Mouse (Mus musculus) lung, adult 2 months (tissue): ENCODE measurements around the gene Arhgap30.

ENCODE experiments used
- CTCF ChIP-seq: fragments of 200-500 bp; IDR thresholded peaks from 2 replicates; pipeline ENCODE4 v1.5.1; 2011; ENCODE audit warnings: mild to moderate bottlenecking, low read length, control low read depth; ENCODE audit not compliant: insufficient read depth
- POLR2A ChIP-seq: fragments of 200-500 bp; IDR thresholded peaks from 2 replicates; pipeline ENCODE4 v1.6.1; 2011; ENCODE audit warnings: low read depth, mild to moderate bottlenecking, control low read depth, low read length, borderline replicate concordance; ENCODE audit errors: extremely low read depth

DNA sequence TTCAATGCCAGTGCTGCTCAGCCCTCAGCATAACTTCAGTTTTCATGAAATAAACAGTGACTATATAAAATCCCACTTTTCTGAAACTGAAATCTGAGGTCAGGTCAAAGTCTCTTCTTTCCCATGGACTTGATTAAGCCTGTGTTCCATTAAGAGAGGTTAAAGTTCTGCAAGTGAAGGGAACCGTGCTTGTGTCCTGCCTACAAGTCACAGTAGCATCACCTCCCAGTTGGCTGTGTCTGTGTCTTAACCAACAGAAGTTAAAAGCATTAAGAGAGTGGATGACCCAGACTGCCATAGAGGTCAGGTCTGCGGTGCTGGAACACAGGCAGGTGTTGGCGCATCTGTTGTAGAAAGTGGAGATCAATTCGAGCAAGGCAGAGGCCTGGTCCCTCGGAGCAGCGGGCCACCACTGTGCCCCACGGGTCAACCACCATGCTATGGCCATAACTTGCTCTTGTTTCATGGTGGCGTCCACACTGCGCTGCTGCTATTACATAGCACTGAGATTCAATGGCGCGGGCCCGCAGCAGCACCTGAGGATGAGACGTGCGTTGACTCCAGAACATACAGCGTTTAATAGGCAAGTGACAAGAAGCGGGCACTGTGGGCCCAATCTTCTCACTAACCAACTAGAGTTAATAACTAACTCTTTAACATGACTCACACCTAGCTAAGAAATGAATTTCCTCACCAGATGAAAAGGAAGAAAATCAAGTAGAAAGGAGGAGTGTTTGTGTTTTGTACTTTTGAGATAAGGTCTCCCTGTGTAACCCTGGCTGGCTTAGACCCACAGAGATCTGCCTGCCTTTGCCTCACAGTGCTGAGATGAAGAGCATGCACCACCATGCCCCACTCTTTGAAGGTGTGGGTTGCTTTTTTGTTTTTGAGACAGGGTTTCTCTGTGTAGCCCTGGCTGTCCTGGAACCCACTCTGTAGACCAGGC, 46.2 kb upstream of the Arhgap30 start:
- TF ChIP-seq POLR2A (no peak), CTCF (no peak)
